Mouse (Mus musculus): ENCODE data around the gene Vegfa.

Vegfa gene

DNA sequence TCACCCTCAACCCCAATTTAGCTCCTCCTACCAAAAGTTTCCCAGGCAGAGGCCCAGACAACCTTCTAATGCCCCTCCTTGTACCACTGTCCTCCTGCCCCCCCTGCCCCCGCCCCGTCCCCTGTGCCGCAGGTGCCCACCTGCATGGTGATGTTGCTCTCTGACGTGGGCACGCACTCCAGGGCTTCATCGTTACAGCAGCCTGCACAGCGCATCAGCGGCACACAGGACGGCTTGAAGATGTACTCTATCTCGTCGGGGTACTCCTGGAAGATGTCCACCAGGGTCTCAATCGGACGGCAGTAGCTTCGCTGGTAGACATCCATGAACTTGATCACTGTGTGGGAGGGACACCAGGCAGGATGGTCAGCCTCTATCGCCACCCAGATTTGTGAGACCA lies 7.0 kb downstream of the Vegfa start:
- no peak for DNase-seq

DNA sequence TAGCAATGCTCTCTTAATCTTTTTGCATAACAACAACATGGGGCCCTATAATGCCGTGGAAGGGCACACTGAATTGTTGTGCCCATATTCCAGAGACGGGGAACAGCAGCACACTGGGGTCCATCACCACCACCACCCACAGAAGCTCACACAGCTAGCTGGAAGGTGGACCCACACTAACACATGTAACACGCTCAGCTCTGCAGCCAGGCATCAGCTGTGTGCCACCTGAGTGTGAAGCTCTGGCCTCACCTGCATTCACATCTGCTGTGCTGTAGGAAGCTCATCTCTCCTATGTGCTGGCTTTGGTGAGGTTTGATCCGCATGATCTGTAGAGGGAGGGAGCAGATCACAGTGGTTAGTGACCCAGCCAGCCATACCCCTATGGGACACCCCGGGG lies 8.0 kb downstream of the Vegfa start:
- no peak for DNase-seq

DNA sequence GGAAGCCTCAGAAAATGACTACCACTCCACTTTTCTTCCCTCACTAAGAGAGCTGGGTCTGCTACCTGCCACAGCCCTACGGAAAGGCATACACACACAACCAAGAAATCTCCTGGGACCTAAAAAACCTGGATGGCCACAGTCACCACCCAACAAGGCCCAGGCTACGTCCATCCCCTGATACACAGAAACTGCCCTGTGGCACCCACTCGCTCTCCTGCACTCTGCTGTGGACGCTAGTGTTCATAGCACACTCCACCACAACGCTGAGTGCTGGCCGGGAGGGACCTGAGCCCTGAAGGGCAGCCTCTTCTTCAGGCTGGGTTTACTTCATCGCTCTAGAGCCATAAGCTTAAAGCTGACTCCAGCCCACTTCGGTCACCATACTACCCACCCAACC lies 8.6 kb downstream of the Vegfa start:
- DNase-seq: no peak

DNA sequence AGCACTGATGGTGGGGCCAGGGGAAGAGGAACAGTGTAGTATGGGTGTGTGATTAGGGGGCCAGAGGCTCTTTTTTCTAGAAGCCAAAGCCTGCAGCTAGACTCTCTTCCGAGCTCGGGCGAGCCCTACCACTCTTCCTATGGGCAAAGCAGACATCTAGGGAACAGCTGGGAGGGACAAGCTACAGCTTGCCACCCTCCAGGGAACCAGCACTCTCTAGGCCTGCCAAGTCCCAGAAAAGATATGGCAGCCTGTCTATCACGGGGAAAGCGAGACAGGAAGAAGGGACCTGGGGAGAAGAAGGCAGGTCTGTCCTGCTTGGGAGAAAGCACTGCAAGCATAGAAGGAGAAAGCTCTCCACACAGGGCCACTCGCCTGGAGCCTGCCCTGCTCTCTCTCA lies 9.2 kb downstream of the Vegfa start:
- peak; percentile 35 to 39 for DNase-seq

DNA sequence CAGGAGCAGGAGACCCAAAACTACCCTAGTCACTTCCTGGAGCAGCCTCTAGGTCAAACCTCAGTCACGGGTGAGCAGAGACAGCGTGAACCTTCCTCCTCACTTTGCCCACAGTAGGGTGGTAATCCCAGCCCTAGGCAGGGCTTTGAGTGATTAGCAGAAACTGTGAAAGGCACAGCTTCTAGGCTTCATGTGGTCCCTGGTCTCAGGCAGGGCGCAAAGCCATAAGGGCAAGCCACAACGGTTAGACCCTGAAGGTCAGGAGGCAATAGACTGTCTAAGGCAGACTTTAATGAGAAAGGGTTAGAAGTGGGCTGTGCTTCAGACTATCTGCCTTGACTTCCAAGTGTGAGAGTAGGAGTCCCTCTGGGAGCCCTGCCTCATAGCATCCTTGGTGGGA lies 9.7 kb downstream of the Vegfa start:
- no peak for DNase-seq

DNA sequence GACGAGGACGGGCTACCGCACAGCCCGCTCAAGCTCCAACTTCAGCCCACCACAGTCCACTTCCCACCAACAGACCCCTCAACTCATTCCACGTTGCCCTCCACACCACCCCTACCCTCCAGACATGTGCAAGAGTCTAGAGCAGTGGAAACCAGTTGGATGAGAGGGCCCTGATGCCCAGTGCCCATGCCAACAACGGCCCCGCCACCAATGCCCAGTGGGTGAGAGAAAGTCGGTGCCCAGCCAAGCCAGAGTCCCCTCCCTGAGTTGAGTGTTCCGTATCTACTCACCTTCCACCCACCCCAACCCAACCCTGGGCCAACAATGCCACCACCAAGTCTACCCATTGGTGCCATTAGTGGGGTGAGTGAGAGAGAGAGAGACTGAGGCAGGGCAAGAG lies 10.4 kb downstream of the Vegfa start:
- DNase-seq: no peak

DNA sequence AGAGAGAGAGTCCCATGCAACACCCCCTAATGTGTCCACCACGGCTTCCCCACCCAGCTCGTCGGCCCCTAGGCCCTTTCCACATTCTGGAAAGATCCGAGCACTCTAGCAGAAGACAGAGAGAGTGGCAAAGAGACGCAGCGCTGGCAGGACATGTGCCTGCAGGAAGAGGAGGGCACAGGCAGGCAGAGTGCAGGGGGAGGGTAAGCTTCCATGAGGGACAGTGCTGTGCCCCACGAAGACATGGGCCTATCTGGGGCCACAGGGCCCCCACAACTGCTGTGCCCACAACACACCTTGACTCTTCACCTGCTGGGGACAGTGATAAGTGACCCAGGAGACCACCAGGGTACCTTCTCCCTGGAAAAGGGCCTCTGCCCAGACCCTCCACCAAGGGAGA lies 11.0 kb downstream of the Vegfa start:
- DNase-seq: no peak

DNA sequence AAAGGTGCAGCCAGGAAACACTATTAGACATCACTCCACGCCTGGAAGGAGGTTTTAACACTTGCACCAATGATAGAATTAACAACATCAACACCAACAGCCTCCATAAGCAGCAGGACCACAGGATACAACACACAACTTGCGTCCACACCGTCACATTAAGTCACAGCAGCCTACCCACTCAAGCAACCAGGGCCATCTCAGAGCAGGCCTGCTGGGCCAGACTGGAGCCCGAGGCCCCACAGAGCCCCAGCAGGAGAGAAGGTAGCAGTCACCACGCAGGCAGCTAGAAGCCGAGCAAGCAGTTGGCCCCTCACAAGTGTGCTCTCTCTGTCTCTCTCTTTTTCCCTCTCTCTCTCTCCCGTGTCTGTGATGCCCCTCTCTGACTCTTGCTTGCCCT lies 11.6 kb downstream of the Vegfa start:
- no peak for DNase-seq

DNA sequence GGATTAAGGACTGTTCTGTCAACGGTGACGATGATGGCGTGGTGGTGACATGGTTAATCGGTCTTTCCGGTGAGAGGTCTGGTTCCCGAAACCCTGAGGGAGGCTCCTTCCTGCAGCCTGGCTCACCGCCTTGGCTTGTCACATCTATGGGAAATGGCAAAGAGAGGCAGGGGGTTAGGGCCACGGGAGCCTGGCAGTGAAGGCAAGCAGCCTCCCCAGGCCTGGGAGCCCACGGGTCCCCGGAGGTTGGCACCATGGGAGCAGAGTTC lies 13.5 kb downstream of the Vegfa start:
- no peak for DNase-seq

DNA sequence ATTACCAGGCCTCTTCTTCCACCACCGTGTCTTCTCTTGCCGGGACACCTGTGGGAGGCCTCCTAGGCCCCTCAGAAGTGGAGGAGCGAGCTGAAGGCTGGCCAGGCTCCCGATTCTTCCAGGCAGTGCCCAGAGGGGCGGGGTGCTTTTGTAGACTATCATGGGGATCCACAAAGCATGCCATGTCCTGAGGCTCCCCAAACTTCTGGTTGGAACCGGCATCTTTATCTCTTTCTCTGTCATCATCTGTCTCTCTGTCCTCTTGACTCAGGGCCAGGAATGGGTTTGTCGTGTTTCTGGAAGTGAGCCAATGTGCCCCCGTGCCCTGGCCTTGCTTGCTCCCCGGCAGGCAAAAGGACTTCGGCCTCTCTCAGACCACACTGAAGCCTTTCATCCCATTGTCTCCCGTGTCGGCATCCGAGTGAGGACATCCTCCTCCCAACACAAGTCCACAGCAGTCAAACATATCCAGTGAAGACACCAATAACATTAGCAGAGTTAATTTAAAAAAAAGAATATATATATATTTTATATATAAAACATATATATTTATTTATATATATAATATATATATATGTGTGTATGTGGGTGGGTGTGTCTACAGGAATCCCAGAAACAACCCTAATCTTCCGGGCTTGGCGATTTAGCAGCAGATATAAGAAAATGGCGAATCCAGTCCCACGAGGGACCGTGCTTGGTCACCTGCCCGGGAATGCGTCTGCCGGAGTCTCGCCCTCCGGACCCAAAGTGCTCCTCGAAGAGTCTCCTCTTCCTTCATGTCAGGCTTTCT lies 14.0 kb downstream of the Vegfa start:
- no peak for DNase-seq

DNA sequence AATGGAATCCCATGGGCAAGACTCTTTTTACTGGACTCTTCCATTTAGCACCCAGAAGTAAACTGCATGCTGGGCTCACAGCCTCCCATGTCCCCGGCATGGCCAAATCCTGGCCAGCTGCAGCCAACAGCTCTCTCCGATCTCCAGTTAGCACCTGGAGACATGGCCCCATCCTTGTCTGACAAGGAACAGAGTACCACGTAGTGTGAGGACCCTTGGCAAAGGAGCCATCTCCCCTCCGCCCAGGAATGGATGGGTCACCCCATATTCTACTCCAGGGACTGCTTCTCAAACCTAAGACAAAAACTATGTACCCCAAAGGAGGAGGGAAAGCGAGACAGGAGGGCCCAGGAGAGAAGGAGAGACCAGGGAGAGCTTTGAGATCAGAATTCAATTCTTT lies 15.6 kb downstream of the Vegfa start:
- no peak for DNase-seq

DNA sequence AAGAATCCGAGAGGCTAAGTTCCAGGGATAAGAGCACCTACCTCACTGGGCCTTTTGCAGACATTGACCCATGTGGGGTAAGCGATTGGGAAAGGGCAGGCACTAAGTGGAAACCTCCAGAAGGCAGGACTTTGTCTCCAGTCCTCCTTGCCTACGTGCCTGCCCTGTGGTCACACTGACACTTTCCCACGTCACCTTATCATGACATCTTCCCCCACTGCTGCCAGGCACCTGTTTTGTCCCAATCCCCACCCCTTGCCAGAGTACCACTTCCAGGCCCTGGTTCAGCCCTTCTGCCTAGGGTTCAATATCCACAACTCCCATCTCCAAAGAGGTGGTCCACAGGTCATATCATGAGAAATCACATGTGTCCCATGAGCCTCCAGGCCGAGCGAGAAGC lies 16.2 kb downstream of the Vegfa start:
- DNase-seq: no peak

DNA sequence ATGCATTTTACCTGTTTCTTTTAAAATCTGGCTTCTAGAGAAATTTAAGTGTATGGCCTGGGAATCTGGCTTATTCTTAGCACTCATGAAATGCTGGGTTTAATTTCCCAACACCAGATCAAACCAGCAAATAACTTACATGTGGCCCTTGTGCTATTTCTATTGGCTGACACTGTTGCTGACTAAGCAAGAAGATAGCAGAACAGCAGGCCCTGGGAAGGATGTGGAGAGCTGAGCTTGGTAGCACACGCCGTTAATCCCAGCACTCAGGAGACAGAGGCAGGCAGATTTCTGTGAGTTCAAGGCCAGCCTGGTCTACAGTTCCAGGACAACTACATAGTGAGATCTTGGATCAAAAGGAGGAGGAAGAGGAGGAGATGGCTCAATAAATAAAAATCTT lies 17.2 kb downstream of the Vegfa start:
- no peak for DNase-seq

DNA sequence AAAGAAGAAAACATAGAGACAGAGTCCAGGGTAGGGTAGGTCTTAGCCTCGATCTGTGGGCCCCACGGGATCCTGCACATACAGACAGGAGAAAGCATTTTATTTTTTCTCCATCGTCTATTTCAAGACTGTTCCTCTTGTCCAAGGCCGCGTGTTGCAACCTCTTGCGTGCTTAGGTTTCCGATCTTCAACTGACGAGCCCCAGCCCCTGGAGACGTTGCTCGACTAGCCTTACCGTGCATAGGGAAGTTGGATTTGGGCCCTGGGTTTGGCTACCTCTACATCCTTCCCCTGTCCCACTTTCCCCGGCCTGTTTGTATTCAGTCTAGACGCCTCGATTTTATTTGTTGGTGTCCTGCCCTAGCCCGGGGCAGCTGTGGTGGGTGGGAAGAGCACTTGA lies 18.6 kb downstream of the Vegfa start:
- no peak for DNase-seq

DNA sequence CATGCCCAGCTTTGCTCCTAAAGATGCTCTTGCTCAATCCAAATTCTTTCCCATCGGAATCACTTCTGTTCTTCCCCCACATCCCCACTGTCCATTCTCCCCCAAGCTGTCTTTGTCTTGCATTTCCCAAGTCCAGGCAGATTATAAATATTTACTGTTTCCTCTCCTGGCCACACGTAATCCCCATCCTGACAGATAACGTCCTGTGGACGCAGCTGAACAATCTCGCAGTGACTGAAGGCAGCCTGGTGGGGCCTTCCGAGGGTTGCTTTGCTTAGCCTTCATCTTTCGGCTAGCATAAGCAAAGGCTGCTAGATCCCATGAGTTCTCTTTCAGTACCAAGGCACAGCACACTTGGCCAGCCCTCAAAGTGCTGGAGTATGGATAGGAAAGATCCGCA lies 20.0 kb downstream of the Vegfa start:
- no peak for DNase-seq

DNA sequence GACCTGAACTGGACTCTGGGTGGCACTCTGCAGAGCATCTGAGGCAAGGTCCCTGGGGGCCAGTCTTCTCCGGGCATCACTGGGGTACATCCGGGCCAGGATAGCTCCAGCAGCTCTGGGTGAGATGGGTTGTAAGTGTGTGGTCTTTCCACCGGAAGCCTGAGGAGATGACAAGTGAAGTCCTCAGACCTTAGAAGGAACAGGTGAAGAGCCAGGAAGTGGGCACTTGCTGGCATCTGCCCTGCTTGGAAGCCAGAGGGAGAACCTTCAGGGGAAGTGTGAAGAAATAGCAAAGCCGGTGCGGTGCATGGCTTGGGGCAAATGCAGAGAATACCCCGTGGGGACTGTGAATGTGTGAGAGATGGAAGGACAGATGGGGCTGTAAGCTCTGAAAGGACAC lies 21.7 kb downstream of the Vegfa start:
- no peak for DNase-seq

DNA sequence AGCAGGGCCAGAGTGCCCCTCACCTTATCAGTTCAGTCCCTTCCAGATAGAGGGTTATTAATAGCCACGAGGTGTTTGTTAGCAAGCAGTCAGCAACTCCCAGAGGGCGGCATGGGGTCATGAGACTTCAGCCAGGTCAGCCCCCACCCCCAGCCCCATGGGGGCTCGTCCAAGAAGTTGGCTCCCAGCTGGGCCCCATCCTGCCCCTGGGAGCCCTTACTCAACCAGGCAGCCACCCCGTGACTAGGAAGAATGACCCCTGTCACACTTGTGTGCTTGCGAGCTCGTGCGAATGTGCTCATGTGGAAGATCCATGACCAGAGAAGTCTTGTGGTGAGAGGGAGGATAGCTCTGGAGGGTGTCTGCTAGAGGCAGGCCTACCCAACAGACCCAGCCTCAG lies 23.0 kb downstream of the Vegfa start:
- no peak for DNase-seq

DNA sequence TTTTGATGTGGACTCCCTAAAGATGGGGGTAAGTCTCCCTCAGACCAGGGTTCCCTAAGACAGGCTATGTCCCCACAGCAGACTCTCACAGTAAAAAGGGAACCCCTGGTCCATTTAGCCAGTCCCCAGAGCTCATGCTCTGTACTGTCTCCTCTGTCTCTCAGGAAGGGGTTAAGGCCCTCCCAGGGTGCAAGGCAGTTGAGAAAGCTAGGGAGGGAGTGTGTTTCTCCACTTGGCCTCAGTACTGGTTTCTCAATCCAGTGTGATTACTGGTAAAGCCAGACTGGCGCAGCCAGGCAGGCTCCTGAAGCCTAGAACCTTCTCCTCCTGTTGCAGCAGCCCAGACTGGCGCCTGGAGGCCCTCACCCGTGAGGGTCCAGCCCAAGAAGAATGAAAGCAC lies 26.7 kb downstream of the Vegfa start:
- no peak for DNase-seq

DNA sequence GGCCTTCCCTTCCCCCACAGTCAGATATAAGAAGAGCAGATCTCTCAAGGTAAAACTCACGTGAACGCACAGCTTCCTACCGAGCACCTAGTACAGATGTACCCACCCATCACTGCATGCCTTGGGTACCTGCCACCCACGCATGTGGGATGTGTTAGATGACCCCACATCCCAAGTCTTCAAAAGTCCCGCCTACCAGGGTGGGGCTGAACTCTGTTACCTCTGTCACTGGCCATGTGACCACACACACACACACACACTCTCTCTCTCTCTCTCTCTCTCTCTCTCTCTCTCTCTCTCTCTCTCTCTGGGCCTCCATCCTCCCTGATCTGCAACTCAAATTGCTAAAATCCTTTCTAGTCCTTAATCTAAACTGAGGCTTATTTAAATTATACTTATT lies 27.7 kb downstream of the Vegfa start:
- DNase-seq: no peak

DNA sequence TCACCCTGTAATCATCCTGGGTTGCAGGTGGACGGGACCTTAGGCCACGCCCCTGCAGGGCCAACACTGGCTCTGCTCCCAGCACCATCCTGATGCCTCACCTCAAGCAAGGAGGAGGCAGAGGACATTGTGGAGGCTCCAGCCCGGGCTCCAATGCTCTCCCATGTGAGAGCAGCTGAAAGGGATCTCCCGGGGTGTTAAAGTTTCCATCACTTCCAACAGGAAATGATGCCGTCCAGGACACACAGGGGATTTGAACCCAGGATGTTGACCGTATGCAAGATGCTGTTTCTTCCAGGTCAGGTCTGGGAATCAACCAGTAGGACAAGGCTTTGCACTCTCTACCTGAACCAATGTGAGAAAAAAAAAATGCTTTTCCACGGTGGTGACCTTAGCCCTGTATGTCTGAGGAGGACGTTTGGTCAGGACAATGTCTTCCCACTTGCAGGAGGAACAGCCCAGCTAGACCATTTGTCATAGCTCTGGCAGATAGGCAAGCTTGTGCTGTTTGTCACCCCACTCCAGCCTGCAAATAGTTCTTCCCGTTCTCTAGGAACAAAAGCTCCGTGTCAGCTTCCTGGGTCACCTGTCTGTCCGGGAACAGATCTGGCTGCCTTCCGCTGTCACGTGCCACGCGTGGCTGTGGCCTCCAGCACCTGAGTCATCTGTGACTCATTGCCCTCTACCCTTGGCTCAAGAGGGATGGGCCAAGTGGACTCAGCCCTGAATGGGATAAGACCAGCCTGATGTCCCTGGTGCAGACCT lies 28.3 kb downstream of the Vegfa start:
- DNase-seq: no peak

DNA sequence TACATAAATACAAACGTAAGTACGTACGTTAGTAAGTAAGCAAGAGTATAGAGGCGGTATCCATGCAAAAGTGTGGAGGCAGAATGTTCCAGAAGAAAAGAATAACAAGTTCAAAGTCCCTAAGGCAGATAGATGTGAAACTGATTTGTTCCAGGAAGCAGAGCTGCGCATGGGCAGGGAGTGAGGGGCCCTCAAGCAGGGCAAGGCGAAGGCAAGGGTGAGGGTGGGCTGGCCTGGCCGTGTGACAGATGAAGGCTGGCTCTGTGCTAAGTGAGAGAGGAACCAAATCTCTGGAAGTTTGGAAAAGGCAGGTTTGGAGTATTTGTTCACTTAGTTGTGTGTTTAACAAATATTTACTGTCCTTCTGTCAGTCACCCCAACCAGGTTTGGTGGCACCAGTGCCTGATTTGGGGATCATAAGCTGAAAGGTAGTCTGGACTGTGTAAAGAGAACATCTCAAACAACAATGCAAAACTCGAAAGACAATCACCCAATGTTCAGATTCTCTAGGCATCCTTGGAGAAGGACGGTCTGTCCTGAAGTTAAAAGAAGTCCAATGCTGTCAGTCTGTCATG lies 32.7 kb downstream of the Vegfa start:
- DNase-seq: no peak

DNA sequence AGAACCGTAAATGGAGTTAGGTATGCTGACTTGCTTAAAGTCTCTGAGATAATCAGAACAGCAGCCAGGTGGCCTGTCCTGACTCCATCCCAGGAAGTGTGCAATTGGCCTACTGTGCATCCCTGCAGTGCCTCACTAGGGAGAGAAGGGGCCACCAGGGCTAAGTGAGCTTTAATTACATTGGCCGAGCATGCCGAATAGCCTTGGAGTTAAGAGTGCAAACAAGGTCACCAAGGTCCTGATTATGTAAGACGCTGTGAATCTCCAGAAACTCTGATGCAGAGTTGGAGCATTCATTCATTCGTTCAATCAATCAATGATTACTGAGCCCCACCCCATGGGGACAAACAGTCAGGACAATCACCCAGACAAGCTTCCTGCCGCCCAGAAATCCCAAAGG lies 33.8 kb downstream of the Vegfa start:
- DNase-seq: no peak

DNA sequence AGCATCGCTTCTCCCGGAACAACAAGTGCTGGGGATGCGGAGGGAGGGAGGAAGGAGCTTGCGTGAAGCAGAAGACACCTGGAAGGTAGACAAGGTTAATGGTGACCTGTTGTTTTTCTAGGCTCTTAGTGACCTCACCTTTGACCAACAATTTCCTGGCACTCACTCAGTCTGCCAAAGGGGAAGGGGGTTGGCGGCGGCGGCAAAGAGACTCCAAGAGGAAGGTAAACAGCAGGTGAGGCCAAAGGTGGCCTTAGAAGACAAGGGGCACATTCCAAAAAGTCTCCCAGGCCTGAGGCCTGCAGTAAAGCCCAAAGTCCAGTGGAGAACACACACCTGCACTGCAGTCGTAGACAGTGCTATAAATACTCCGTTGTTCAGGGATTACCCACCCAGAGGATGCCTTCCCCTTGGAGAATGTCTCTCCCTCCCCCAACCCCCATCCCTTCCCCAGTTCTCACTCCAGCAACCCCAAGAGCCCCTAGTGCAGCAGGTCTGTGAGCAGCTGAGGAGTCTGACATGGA lies 35.2 kb downstream of the Vegfa start:
- no peak for DNase-seq

DNA sequence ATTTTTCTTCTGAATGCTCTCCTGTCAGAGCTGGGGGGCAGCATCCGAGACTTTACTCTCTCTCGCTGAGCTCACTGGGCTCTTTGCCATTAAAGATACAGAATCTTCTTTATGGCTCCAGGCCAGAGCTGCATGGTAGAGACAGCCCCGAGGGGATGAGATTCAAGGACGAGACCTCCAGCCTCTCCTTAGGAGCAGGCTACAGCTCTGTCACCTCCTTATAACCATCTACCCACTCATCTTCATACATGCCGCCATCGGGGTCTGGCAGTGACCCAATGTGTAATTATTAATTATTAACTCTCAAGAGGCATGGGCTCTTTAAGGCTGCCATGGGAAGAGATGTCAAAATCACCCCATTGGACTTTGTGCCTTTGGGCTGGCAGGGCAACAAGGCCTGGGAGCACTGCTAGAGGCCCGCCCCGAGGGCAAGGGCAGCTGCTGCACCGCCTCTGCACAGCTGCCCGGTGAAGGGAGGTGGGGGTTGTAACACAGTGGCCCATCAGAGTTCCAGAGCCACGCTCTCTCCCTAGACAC lies 37.8 kb downstream of the Vegfa start:
- no peak for DNase-seq
